Mouse (Mus musculus) limb, embryonic 10.5 days (tissue): ENCODE results near the gene Elmod1. TPM values are rescaled to one million over a fixed set of nuclear protein-coding genes. Genes with fewer than 3 reads are reported as not detected.
"Not testable (repeated sequence)": the region's sequence is repeated elsewhere in the genome, so short reads cannot be mapped to it uniquely, and the experiment has no call there.

Experiments
- DNase-seq: peaks from one replicate; pipeline ENCODE4 v3.0.0-alpha.2; 2017; ENCODE audit warnings: low spot score
- H3K27ac ChIP-seq: fragments of 300-500 bp; sonication (generic); 2 replicates; pipeline ENCODE4 v1.5.1; 2016; ENCODE audit warnings: mild to moderate bottlenecking
- H3K27me3 ChIP-seq: fragments of 300-500 bp; sonication (generic); 2 replicates; pipeline ENCODE4 v1.6.1; 2016; ENCODE audit warnings: low read depth, mild to moderate bottlenecking; ENCODE audit not compliant: poor library complexity, severe bottlenecking
- H3K36me3 ChIP-seq: fragments of 300-500 bp; sonication (generic); 2 replicates; pipeline ENCODE4 v1.6.1; 2016; ENCODE audit warnings: mild to moderate bottlenecking, moderate library complexity
- H3K4me1 ChIP-seq: fragments of 300-500 bp; sonication (generic); 2 replicates; pipeline ENCODE4 v1.6.1; 2016
- H3K4me3 ChIP-seq: fragments of 300-500 bp; sonication (generic); 2 replicates; pipeline ENCODE4 v1.5.1; 2016; ENCODE audit warnings: mild to moderate bottlenecking, moderate library complexity
- H3K9me3 ChIP-seq: fragments of 300-500 bp; sonication (generic); replicated peaks from 2 replicates; pipeline ENCODE4 v1.6.1; 2016; ENCODE audit warnings: mild to moderate bottlenecking
- WGBS: fragments of 180-500 bp; shearing (Covaris S2); methylation state at CpG from one replicate; pipeline ENCODE4 v1.1.7; 2016; 5-methylcytosine and 5-hydroxymethylcytosine counted together
- polyA plus RNA-seq: library from polyadenylated mRNA; unstranded; fragments of >200 nt; fragmentation: Nextera tagmentation; extraction: Ambion mirVana; gene quantifications from 2 replicates; pipeline ENCODE4 v1.2.1, GENCODE M21; 2016

The Elmod1 gene
- polyA plus RNA-seq, result 0.14 and 0.73 TPM in 2 replicates

GRCm38 (mm10) chr9:53975122-53975518, at the start of gene Elmod1:
Elmod1 (minus strand) TSS chr9:53975301.
- peak; percentile 73 for DNase-seq
- peak within 1 kb of the TSS; percentile 72 for H3K27ac ChIP-seq
- under 1% methylated on average over 36 of the region's 36 CpGs for WGBS
- H3K27me3 ChIP-seq, result peaks cover 46% of the 10 kb centered on the region
- H3K9me3 ChIP-seq, result no peaks in the 10 kb centered on the region
- peaks cover 26% of the 10 kb centered on the region for H3K4me1 ChIP-seq
- H3K4me3 ChIP-seq, result peak within 1 kb of the TSS; percentile 75
- H3K36me3 ChIP-seq, result no peaks in the 10 kb centered on the region

GRCm38 (mm10) chr9:54022795-54023194, 47.7 kb upstream of the Elmod1 start:
- Histone ChIP-seq H3K4me1 (no peaks in the 10 kb centered on the region), H3K36me3 (no peaks in the 10 kb centered on the region), H3K9me3 (no peaks in the 10 kb centered on the region), H3K4me3 (no peak overlapping the region), H3K27ac (no peak overlapping the region), H3K27me3 (no peaks in the 10 kb centered on the region)
- WGBS, result 77% methylated on average over 3 of the region's 3 CpGs
- DNase-seq, result no peak

GRCm38 (mm10) chr9:53994528-53994927, 19.4 kb upstream of the Elmod1 start:
- Histone ChIP-seq H3K27ac (no peak overlapping the region), H3K36me3 (no peaks in the 10 kb centered on the region), H3K9me3 (no peaks in the 10 kb centered on the region), H3K27me3 (no peaks in the 10 kb centered on the region), H3K4me3 (no peak overlapping the region), H3K4me1 (no peaks in the 10 kb centered on the region)
- DNase-seq, result no peak
- 75% methylated on average over 1 of the region's 1 CpGs for WGBS

- not testable (repeated sequence) for H3K4me1 ChIP-seq, H3K36me3 ChIP-seq, H3K9me3 ChIP-seq, H3K27me3 ChIP-seq, H3K27ac ChIP-seq, DNase-seq, H3K4me3 ChIP-seq
Measured at GRCm38 (mm10) chr9:53992567-53992966, 17.5 kb upstream of the Elmod1 start.

GRCm38 (mm10) chr9:53990921-53991320, 15.8 kb upstream of the Elmod1 start:
- no peaks in the 10 kb centered on the region for H3K9me3 ChIP-seq
- DNase-seq, result peak; percentile 48
- no peak overlapping the region for H3K4me3 ChIP-seq
- H3K36me3 ChIP-seq, result no peaks in the 10 kb centered on the region
- no peaks in the 10 kb centered on the region; the same call in 1 of the 2 replicates for H3K27me3 ChIP-seq
- WGBS, result 10% methylated on average over 3 of the region's 3 CpGs
- no peaks in the 10 kb centered on the region for H3K4me1 ChIP-seq
- H3K27ac ChIP-seq, result no peak overlapping the region

DNA sequence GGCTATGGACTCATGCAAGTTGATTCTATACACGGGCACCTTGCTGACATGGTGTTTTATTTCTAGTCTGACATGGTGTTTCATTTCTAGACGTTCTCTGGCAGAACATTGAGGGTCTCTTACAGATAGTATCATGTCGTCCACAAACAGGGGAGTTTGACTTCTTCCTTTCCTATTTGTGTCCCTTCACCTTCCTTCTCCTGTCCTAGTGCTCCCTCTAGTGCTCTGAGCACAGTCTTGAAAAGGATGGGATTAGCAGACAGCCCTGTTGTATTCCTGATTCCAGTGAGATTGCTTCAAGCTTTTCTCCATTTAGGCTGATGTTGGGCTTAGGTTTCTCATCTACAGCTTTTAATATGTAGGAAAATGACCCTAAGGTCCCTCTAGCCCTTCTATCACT, 11.9 kb upstream of the Elmod1 start:
- H3K4me1 ChIP-seq, result no peaks in the 10 kb centered on the region
- no peak for DNase-seq
- H3K4me3 ChIP-seq, result no peak overlapping the region
- no peak overlapping the region for H3K27ac ChIP-seq
- 48% methylated on average over 3 of the region's 3 CpGs for WGBS
- H3K27me3 ChIP-seq, result no peaks in the 10 kb centered on the region; the same call in 1 of the 2 replicates
- no peaks in the 10 kb centered on the region for H3K36me3 ChIP-seq
- no peaks in the 10 kb centered on the region for H3K9me3 ChIP-seq

DNA sequence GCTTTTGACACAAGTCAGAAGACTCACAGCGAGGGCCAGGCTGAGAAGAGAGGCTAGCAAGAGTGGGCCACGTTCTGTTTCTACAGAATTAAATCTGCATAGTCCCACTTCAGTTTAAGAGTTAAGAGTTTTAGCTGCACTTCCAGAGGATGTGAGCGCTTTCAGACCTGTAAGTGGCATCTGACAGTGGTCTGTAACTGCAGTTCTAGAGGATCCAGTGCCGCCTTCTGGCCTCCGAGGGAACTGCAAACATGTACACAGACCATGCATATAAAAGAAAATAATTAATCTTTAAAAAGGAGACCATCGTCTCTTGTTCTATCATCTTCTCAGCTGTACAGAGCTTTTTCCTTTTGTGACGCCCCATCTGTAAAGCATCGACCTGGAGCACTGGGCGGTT, 9.8 kb upstream of the Elmod1 start:
- WGBS, result 32% methylated on average over 9 of the region's 9 CpGs
- Histone ChIP-seq H3K27ac (no peak overlapping the region), H3K36me3 (no peaks in the 10 kb centered on the region), H3K4me1 (no peaks in the 10 kb centered on the region), H3K27me3 (no peaks in the 10 kb centered on the region; the same call in 1 of the 2 replicates), H3K4me3 (no peak overlapping the region), H3K9me3 (no peaks in the 10 kb centered on the region)
- peak; percentile 79 for DNase-seq

GRCm38 (mm10) chr9:53974328-53975121, 576 bp downstream of the Elmod1 start:
- peaks cover 46% of the 10 kb centered on the region for H3K27me3 ChIP-seq

GRCm38 (mm10) chr9:53973929-53974327, 1.2 kb downstream of the Elmod1 start:
- Histone ChIP-seq H3K4me1 (peaks cover 27% of the 10 kb centered on the region), H3K9me3 (no peaks in the 10 kb centered on the region), H3K4me3 (peak overlapping the region; percentile 75), H3K27me3 (peaks cover 46% of the 10 kb centered on the region), H3K27ac (no peak overlapping the region), H3K36me3 (no peaks in the 10 kb centered on the region)
- 22% methylated on average over 13 of the region's 13 CpGs for WGBS
- DNase-seq, result no peak

More at GRCm38 (mm10) chr9:53974328-53975121, 576 bp downstream of the Elmod1 start:
- H3K9me3 ChIP-seq, result no peaks in the 10 kb centered on the region
- H3K36me3 ChIP-seq, result no peaks in the 10 kb centered on the region
- peak overlapping the region; percentile 75 for H3K4me3 ChIP-seq
- H3K27ac ChIP-seq, result peak overlapping the region; percentile 72
- 1% methylated on average over 42 of the region's 42 CpGs for WGBS
- peaks cover 27% of the 10 kb centered on the region for H3K4me1 ChIP-seq
- DNase-seq, result peak; percentile 64

GRCm38 (mm10) chr9:53973241-53973640, 1.9 kb downstream of the Elmod1 start:
- DNase-seq, result no peak
- Histone ChIP-seq H3K36me3 (no peaks in the 10 kb centered on the region), H3K27me3 (peaks cover 46% of the 10 kb centered on the region), H3K4me1 (peaks cover 27% of the 10 kb centered on the region), H3K9me3 (no peaks in the 10 kb centered on the region), H3K27ac (no peak overlapping the region), H3K4me3 (no peak overlapping the region)
- WGBS, result 65% methylated on average over 5 of the region's 5 CpGs

GRCm38 (mm10) chr9:53972358-53972757, 2.7 kb downstream of the Elmod1 start:
- H3K27ac ChIP-seq, result no peak overlapping the region
- no peak overlapping the region for H3K4me3 ChIP-seq
- H3K27me3 ChIP-seq, result peaks cover 46% of the 10 kb centered on the region
- peaks cover 35% of the 10 kb centered on the region for H3K4me1 ChIP-seq
- no peak for DNase-seq
- no peaks in the 10 kb centered on the region for H3K36me3 ChIP-seq
- no peaks in the 10 kb centered on the region for H3K9me3 ChIP-seq

GRCm38 (mm10) chr9:53967610-53968368, 7.3 kb downstream of the Elmod1 start:
- H3K9me3 ChIP-seq, result no peaks in the 10 kb centered on the region
- no peaks in the 10 kb centered on the region for H3K36me3 ChIP-seq
- peaks cover 17% of the 10 kb centered on the region for H3K4me1 ChIP-seq
- H3K4me3 ChIP-seq, result no peak overlapping the region
- H3K27me3 ChIP-seq, result peaks cover 6% of the 10 kb centered on the region; the same call in 1 of the 2 replicates
- peak overlapping the region; percentile 1; the same call in 1 of the 2 replicates for H3K27ac ChIP-seq
- 72% methylated on average over 9 of the region's 9 CpGs for WGBS
- no peak for DNase-seq

DNA sequence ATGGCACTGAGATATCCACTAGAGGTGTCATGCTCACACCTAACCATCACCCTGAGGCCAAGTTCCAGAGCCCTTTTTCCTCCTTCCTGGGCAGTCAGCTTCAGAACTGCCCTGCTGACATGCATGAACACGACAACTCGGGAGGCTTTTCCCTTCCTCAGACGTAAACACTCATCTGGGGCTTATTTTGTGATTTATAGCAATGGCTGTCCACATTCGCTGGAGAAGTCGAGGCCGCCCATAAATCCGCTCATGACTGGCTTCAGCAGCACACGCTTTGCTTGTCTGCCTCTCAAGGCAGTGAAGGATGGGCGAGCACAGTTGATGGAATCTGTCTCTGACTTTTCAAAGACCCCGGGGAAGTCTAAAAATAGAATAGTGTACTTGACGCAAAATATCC, 18.1 kb downstream of the Elmod1 start:
- no peak overlapping the region for H3K4me3 ChIP-seq
- H3K27ac ChIP-seq, result no peak overlapping the region
- H3K9me3 ChIP-seq, result no peaks in the 10 kb centered on the region
- H3K27me3 ChIP-seq, result no peaks in the 10 kb centered on the region
- no peak for DNase-seq
- H3K36me3 ChIP-seq, result no peaks in the 10 kb centered on the region
- whole genome bisulfite sequencing, result 45% methylated on average over 11 of the region's 11 CpGs
- H3K4me1 ChIP-seq, result peaks cover 5% of the 10 kb centered on the region
